Mouse (Mus musculus): Measurements from ENCODE around the gene Ankfn1. TPM values are rescaled to one million over a fixed set of nuclear protein-coding genes. Genes with fewer than 3 reads are reported as not detected.
A peak's percentile ranks its signal among the peaks of the same experiment; 100 is the strongest.

The Ankfn1 gene
- polyA plus RNA-seq, 1 experiment from 2014 or later: not detected

DNA sequence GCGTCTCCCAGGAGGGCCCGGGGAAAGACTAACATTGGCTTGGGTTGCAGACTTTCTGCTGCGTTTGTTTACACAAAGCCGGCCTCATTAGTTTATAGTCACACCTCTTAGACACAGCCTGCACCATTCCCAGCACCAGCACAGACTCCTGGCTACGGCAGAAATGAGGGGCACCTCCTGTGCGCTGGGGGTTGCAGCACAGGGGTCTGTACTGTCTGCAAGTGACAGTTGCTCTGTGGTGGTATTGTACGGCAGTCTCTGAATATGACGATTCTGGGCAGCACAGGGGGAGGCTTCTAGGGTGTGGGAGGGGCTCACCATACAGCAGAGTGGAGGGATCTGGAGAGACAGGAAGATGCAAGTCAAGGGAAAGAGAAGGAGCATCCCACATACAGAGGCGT is 262.0 kb downstream of the Ankfn1 start:
- H3K4me3 ChIP-seq: no peak overlapping the region
- no peak for ATAC-seq (ENCODE audit: insufficient number of reproducible peaks, low FRiP score)

GRCm38 (mm10) chr11:89508675-89509324 is 268.7 kb downstream of the Ankfn1 start:
- Histone ChIP-seq H3K4me3 (no peak overlapping the region), H3K9me3 (replicated peaks) (no peaks in the 10 kb centered on the region), H3K36me3 (no peaks in the 10 kb centered on the region), H3K27me3 (replicated peaks) (no peaks in the 10 kb centered on the region; the same call in 1 of the 2 replicates), H3K4me1 (replicated peaks) (peaks cover 4% of the 10 kb centered on the region), H3K9ac (no peak overlapping the region; the same call in 1 of the 2 replicates), H3K27ac (ENCODE audit: poor library complexity, severe bottlenecking) (no peak overlapping the region), H3K4me2 (peak overlapping the region; percentile 34)
- WGBS: 16% methylated on average over 11 of the region's 11 CpGs
- ATAC-seq (ENCODE audit: insufficient number of reproducible peaks, low FRiP score): no peak

More for the DNA sequence above, 262.0 kb downstream of the Ankfn1 start:
- Histone ChIP-seq H3K4me2 (peak overlapping the region; percentile 56), H3K9me3 (replicated peaks) (no peaks in the 10 kb centered on the region), H3K9ac (no peak overlapping the region; the same call in 1 of the 2 replicates), H3K36me3 (no peaks in the 10 kb centered on the region), H3K27ac (ENCODE audit: poor library complexity, severe bottlenecking) (no peak overlapping the region), H3K4me1 (replicated peaks) (peaks cover 7% of the 10 kb centered on the region), H3K27me3 (replicated peaks) (peaks cover 13% of the 10 kb centered on the region; the same call in 1 of the 2 replicates)
- WGBS: 26% methylated on average over 9 of the region's 9 CpGs

GRCm38 (mm10) chr11:89506595-89507245 is 270.7 kb downstream of the Ankfn1 start:
- H3K9ac ChIP-seq: no peak overlapping the region
- H3K27me3 ChIP-seq (replicated peaks): no peaks in the 10 kb centered on the region; the same call in 1 of the 2 replicates

DNA sequence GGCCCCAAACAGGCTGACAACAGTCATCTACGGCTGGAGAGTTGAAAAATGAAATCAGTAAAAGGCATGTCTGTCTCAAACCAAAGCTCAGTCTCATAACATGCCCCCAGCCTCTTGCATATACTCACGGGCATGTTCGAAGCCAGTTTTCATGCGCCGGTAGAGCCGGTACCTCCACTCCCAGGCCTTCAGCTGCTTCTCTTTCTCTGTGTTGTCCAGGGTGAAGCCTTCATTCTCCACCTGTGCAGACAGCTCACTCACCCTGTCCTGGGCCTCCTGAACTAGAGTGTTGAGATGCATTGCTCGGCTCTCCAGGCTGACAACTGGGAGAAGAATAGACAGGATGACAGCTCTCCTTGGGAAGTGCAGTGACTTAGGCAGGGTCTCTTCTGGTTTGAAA is 272.4 kb downstream of the Ankfn1 start:
- Histone ChIP-seq H3K4me2 (no peak overlapping the region), H3K4me1 (replicated peaks) (peaks cover 4% of the 10 kb centered on the region), H3K4me3 (no peak overlapping the region), H3K36me3 (no peaks in the 10 kb centered on the region), H3K9me3 (replicated peaks) (no peaks in the 10 kb centered on the region), H3K27me3 (replicated peaks) (no peaks in the 10 kb centered on the region; the same call in 1 of the 2 replicates), H3K9ac (no peak overlapping the region), H3K27ac (ENCODE audit: poor library complexity, severe bottlenecking) (no peak overlapping the region)
- WGBS: 61% methylated on average over 7 of the region's 7 CpGs
- no peak for ATAC-seq (ENCODE audit: insufficient number of reproducible peaks, low FRiP score)

More at GRCm38 (mm10) chr11:89506595-89507245, 270.7 kb downstream of the Ankfn1 start:
- Histone ChIP-seq H3K4me2 (no peak overlapping the region), H3K27ac (ENCODE audit: poor library complexity, severe bottlenecking) (no peak overlapping the region), H3K4me3 (no peak overlapping the region), H3K36me3 (no peaks in the 10 kb centered on the region), H3K4me1 (replicated peaks) (peaks cover 4% of the 10 kb centered on the region), H3K9me3 (replicated peaks) (no peaks in the 10 kb centered on the region)
- 68% methylated on average over 11 of the region's 11 CpGs for WGBS
- ATAC-seq (ENCODE audit: insufficient number of reproducible peaks, low FRiP score): no peak

GRCm38 (mm10) chr11:89501796-89502195 is 275.7 kb downstream of the Ankfn1 start:
- no peak for ATAC-seq (ENCODE audit: insufficient number of reproducible peaks, low FRiP score)
- H3K9ac ChIP-seq: no peak overlapping the region
- H3K4me1 ChIP-seq (replicated peaks): no peaks in the 10 kb centered on the region
- no peaks in the 10 kb centered on the region for H3K9me3 ChIP-seq (replicated peaks)
- H3K36me3 ChIP-seq: no peaks in the 10 kb centered on the region
- no peak overlapping the region for H3K4me3 ChIP-seq
- H3K4me2 ChIP-seq: no peak overlapping the region
- 76% methylated on average over 7 of the region's 7 CpGs for WGBS
- H3K27ac ChIP-seq (ENCODE audit: poor library complexity, severe bottlenecking): no peak overlapping the region
- no peaks in the 10 kb centered on the region; the same call in 1 of the 2 replicates for H3K27me3 ChIP-seq (replicated peaks)

DNA sequence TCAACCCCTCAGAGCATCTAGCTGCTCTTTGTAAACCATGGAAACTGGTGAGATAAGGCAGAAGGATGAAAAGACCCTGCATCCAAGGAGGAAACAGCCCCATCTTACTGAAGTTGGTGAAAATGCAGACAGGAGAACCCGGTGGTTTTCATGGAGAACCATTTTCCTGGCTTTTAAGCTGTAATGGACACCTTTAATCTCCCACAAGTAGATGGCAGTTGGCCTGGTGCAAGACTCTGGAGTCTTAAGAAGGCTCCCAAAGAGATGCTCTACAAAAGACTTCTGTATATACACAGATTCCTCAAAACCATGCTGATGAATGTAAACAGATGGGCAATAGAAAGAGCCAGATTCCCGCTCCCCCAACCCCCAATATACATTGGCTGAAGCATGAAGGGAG is 276.5 kb downstream of the Ankfn1 start:
- H3K9me3 ChIP-seq (replicated peaks): no peaks in the 10 kb centered on the region
- no peak for ATAC-seq (ENCODE audit: insufficient number of reproducible peaks, low FRiP score)
- H3K4me3 ChIP-seq: no peak overlapping the region
- no peak overlapping the region for H3K4me2 ChIP-seq
- 62% methylated on average over 2 of the region's 2 CpGs for WGBS
- H3K36me3 ChIP-seq: no peaks in the 10 kb centered on the region
- no peaks in the 10 kb centered on the region; the same call in 1 of the 2 replicates for H3K27me3 ChIP-seq (replicated peaks)
- no peak overlapping the region for H3K27ac ChIP-seq (ENCODE audit: poor library complexity, severe bottlenecking)
- no peaks in the 10 kb centered on the region for H3K4me1 ChIP-seq (replicated peaks)
- H3K9ac ChIP-seq: no peak overlapping the region

- H3K9me3 ChIP-seq (replicated peaks): no peaks in the 10 kb centered on the region
- H3K4me2 ChIP-seq: no peak overlapping the region
- H3K9ac ChIP-seq: no peak overlapping the region
- H3K27ac ChIP-seq (ENCODE audit: poor library complexity, severe bottlenecking): no peak overlapping the region
- no peaks in the 10 kb centered on the region for H3K36me3 ChIP-seq
- no peaks in the 10 kb centered on the region for H3K4me1 ChIP-seq (replicated peaks)
- no peak for ATAC-seq (ENCODE audit: insufficient number of reproducible peaks, low FRiP score)
- no peak overlapping the region for H3K4me3 ChIP-seq
- 51% methylated on average over 6 of the region's 6 CpGs for WGBS
- no peaks in the 10 kb centered on the region for H3K27me3 ChIP-seq (replicated peaks)
Measured at GRCm38 (mm10) chr11:89481084-89481483, 296.4 kb downstream of the Ankfn1 start.

GRCm38 (mm10) chr11:89476927-89477326 is 300.5 kb downstream of the Ankfn1 start:
- Histone ChIP-seq H3K9ac (no peak overlapping the region), H3K27ac (ENCODE audit: poor library complexity, severe bottlenecking) (no peak overlapping the region), H3K4me1 (replicated peaks) (no peaks in the 10 kb centered on the region), H3K4me3 (no peak overlapping the region), H3K4me2 (no peak overlapping the region), H3K27me3 (replicated peaks) (no peaks in the 10 kb centered on the region), H3K36me3 (no peaks in the 10 kb centered on the region), H3K9me3 (replicated peaks) (no peaks in the 10 kb centered on the region)
- ATAC-seq (ENCODE audit: insufficient number of reproducible peaks, low FRiP score): no peak
- WGBS: 56% methylated on average over 5 of the region's 5 CpGs

GRCm38 (mm10) chr11:89476047-89476446 is 301.4 kb downstream of the Ankfn1 start:
- H3K4me2 ChIP-seq: no peak overlapping the region
- H3K9ac ChIP-seq: no peak overlapping the region
- no peak overlapping the region for H3K27ac ChIP-seq (ENCODE audit: poor library complexity, severe bottlenecking)
- H3K27me3 ChIP-seq (replicated peaks): no peaks in the 10 kb centered on the region
- H3K4me3 ChIP-seq: no peak overlapping the region
- 73% methylated on average over 4 of the region's 4 CpGs for WGBS
- H3K36me3 ChIP-seq: no peaks in the 10 kb centered on the region
- H3K9me3 ChIP-seq (replicated peaks): no peaks in the 10 kb centered on the region
- H3K4me1 ChIP-seq (replicated peaks): no peaks in the 10 kb centered on the region
- ATAC-seq (ENCODE audit: insufficient number of reproducible peaks, low FRiP score): no peak

- Histone ChIP-seq H3K4me2 (no peak overlapping the region), H3K36me3 (no peaks in the 10 kb centered on the region), H3K27ac (ENCODE audit: poor library complexity, severe bottlenecking) (no peak overlapping the region), H3K4me1 (replicated peaks) (no peaks in the 10 kb centered on the region), H3K9me3 (replicated peaks) (no peaks in the 10 kb centered on the region), H3K9ac (no peak overlapping the region), H3K4me3 (no peak overlapping the region), H3K27me3 (replicated peaks) (no peaks in the 10 kb centered on the region)
- no peak for ATAC-seq (ENCODE audit: insufficient number of reproducible peaks, low FRiP score)
- 81% methylated on average over 4 of the region's 4 CpGs for WGBS
Measured at GRCm38 (mm10) chr11:89472871-89473270, 304.6 kb downstream of the Ankfn1 start.

DNA sequence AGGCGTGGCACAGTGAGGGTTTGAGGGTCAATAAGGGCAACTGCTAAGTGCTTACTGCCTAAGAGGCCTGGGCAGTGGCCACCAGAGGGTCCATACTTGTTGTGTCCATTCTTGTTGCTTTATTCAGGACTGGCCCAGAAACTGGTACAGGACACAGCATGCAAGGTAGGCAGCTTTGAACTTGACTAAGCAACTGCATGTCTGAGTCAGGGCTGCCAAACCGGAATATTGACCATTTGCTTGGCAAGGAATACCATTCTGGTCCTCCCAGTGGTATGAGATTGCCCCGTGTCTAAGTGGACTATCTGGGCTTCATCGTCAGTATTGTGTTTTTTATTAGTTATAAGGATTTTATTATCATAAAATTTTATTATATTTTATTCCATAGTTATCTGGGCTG is 312.1 kb downstream of the Ankfn1 start:
- H3K36me3 ChIP-seq: no peaks in the 10 kb centered on the region
- no peaks in the 10 kb centered on the region for H3K9me3 ChIP-seq (replicated peaks)
- ATAC-seq (ENCODE audit: insufficient number of reproducible peaks, low FRiP score): no peak
- H3K4me2 ChIP-seq: no peak overlapping the region
- 0 out of 2 replicates have a peak, but pooled peaks cover 6% of the 10 kb centered on the region for H3K4me1 ChIP-seq (replicated peaks)
- H3K27me3 ChIP-seq (replicated peaks): no peaks in the 10 kb centered on the region
- H3K27ac ChIP-seq (ENCODE audit: poor library complexity, severe bottlenecking): no peak overlapping the region
- H3K9ac ChIP-seq: no peak overlapping the region
- 88% methylated on average over 4 of the region's 4 CpGs for WGBS
- no peak overlapping the region for H3K4me3 ChIP-seq
